Mouse (Mus musculus): Measurements from ENCODE around the gene Pkn1.

The Pkn1 gene

GRCm38 (mm10) chr8:83724697-83725482 lies 25.9 kb upstream of the Pkn1 start:
- in situ Hi-C loops (cut with MboI; ENCODE audit: low sequenced_read_pairs): no loop called here

GRCm38 (mm10) chr8:83723447-83724083 lies 24.6 kb upstream of the Pkn1 start:
- in situ Hi-C loops (cut with MboI; ENCODE audit: low sequenced_read_pairs): no loop called here

- in situ Hi-C loops (cut with MboI; ENCODE audit: low sequenced_read_pairs): no loop called here
Observed at GRCm38 (mm10) chr8:83722631-83723030, 23.7 kb upstream of the Pkn1 start.

- in situ Hi-C loops (cut with MboI; ENCODE audit: low sequenced_read_pairs): no loop called here
Observed at GRCm38 (mm10) chr8:83721405-83722025, 22.5 kb upstream of the Pkn1 start.

GRCm38 (mm10) chr8:83719693-83720092 lies 20.7 kb upstream of the Pkn1 start:
- in situ Hi-C loops (cut with MboI; ENCODE audit: low sequenced_read_pairs): no loop called here

GRCm38 (mm10) chr8:83719048-83719447 lies 20.1 kb upstream of the Pkn1 start:
- in situ Hi-C loops (cut with MboI; ENCODE audit: low sequenced_read_pairs): no loop called here

GRCm38 (mm10) chr8:83716563-83716962 lies 17.6 kb upstream of the Pkn1 start:
- in situ Hi-C loops (cut with MboI; ENCODE audit: low sequenced_read_pairs): no loop called here

GRCm38 (mm10) chr8:83715771-83716170 lies 16.8 kb upstream of the Pkn1 start:
- in situ Hi-C loops (cut with MboI; ENCODE audit: low sequenced_read_pairs): no loop called here

GRCm38 (mm10) chr8:83715031-83715690 lies 16.2 kb upstream of the Pkn1 start, which contains the start of gene Ddx39:
Ddx39 (plus strand) TSS chr8:83715177.
- in situ Hi-C loops (cut with MboI; ENCODE audit: low sequenced_read_pairs): no loop called here

GRCm38 (mm10) chr8:83714676-83715030 lies 15.7 kb upstream of the Pkn1 start:
- in situ Hi-C loops (cut with MboI; ENCODE audit: low sequenced_read_pairs): no loop called here

- in situ Hi-C loops (cut with MboI; ENCODE audit: low sequenced_read_pairs): no loop called here
Observed at GRCm38 (mm10) chr8:83707554-83707953, 8.6 kb upstream of the Pkn1 start.

- in situ Hi-C loops (cut with MboI; ENCODE audit: low sequenced_read_pairs): no loop called here
Observed at GRCm38 (mm10) chr8:83706411-83706810, 7.4 kb upstream of the Pkn1 start.

GRCm38 (mm10) chr8:83703426-83703825 lies 4.4 kb upstream of the Pkn1 start:
- in situ Hi-C loops (cut with MboI; ENCODE audit: low sequenced_read_pairs): no loop called here

GRCm38 (mm10) chr8:83700423-83701085 lies 1.6 kb upstream of the Pkn1 start:
- in situ Hi-C loops (cut with MboI; ENCODE audit: low sequenced_read_pairs): no loop called here

- in situ Hi-C loops (cut with MboI; ENCODE audit: low sequenced_read_pairs): no loop called here
Observed at GRCm38 (mm10) chr8:83699566-83699965, 587 bp upstream of the Pkn1 start.

GRCm38 (mm10) chr8:83698291-83698660 lies 703 bp downstream of the Pkn1 start:
- in situ Hi-C loops (cut with MboI; ENCODE audit: low sequenced_read_pairs): no loop called here

GRCm38 (mm10) chr8:83697374-83698220 lies 1.4 kb downstream of the Pkn1 start:
- in situ Hi-C loops (cut with MboI; ENCODE audit: low sequenced_read_pairs): no loop called here

- in situ Hi-C loops (cut with MboI; ENCODE audit: low sequenced_read_pairs): no loop called here
Observed at GRCm38 (mm10) chr8:83695351-83696106, 3.5 kb downstream of the Pkn1 start.

- in situ Hi-C loops (cut with MboI; ENCODE audit: low sequenced_read_pairs): no loop called here
Observed at GRCm38 (mm10) chr8:83694369-83695160, 4.4 kb downstream of the Pkn1 start.

Data from CH12F3 (cell line).